Mouse (Mus musculus) stomach, embryonic 15.5 days (tissue): ENCODE measurements around the gene Mamstr. TPM values are rescaled to one million over a fixed set of nuclear protein-coding genes. Genes with fewer than 3 reads are reported as not detected.
A peak's percentile ranks its signal among the peaks of the same experiment; 100 is the strongest.

Experiments used
- ATAC-seq: fragments of 200-750 bp; cut with Nextera tagmentation; 2 replicates; pipeline ENCODE4 v1.8.0; 2017; ENCODE audit warnings: low read depth, moderate number of reproducible peaks, moderate TSS enrichment; ENCODE audit not compliant: insufficient read depth, low FRiP score
- H3K27ac ChIP-seq: fragments of 300-500 bp; sonication (generic); 2 replicates; pipeline ENCODE4 v1.5.1; 2015; ENCODE audit warnings: mild to moderate bottlenecking, inconsistent platforms
- H3K27me3 ChIP-seq: fragments of 300-500 bp; sonication (generic); replicated peaks from 2 replicates; pipeline ENCODE4 v1.6.1; 2015; ENCODE audit warnings: inconsistent platforms
- H3K36me3 ChIP-seq: fragments of 300-500 bp; sonication (generic); 2 replicates; pipeline ENCODE4 v1.6.1; 2015; ENCODE audit warnings: inconsistent platforms
- H3K4me1 ChIP-seq: fragments of 300-500 bp; sonication (generic); 2 replicates; pipeline ENCODE4 v1.6.1; 2015; ENCODE audit warnings: inconsistent platforms
- H3K4me2 ChIP-seq: fragments of 300-500 bp; sonication (generic); 2 replicates; pipeline ENCODE4 v1.6.1; 2015; ENCODE audit warnings: mild to moderate bottlenecking, inconsistent platforms
- H3K4me3 ChIP-seq: fragments of 300-500 bp; sonication (generic); replicated peaks from 2 replicates; pipeline ENCODE4 v1.5.1; 2015; ENCODE audit warnings: inconsistent platforms
- H3K9ac ChIP-seq: fragments of 300-500 bp; sonication (generic); 2 replicates; pipeline ENCODE4 v1.6.1; 2015; ENCODE audit warnings: inconsistent platforms
- H3K9me3 ChIP-seq: fragments of 300-500 bp; sonication (generic); 2 replicates; pipeline ENCODE4 v1.6.1; 2016; ENCODE audit warnings: inconsistent platforms
- WGBS: fragments of 180-500 bp; shearing (Covaris S2); methylation state at CpG from one replicate; pipeline ENCODE4 v1.1.7; 2015; 5-methylcytosine and 5-hydroxymethylcytosine counted together
- polyA plus RNA-seq: library from polyadenylated mRNA; unstranded; fragments of >200 nt; fragmentation: Nextera tagmentation; extraction: Ambion mirVana; gene quantifications from 2 replicates; pipeline ENCODE4 v1.2.1, GENCODE M21; 2015

The Mamstr gene
- polyA plus RNA-seq, 1 experiment from 2014 or later = 9.5 TPM

- H3K4me1 ChIP-seq = peaks cover 15% of the 10 kb centered on the region
- H3K27ac ChIP-seq = no peak overlapping the region
- no peak for ATAC-seq
- H3K4me3 ChIP-seq = no peak overlapping the region
- no peaks in the 10 kb centered on the region for H3K9me3 ChIP-seq
- no peak overlapping the region for H3K4me2 ChIP-seq
- 77% methylated on average over 23 of the region's 23 CpGs for WGBS
- peaks cover 9% of the 10 kb centered on the region for H3K27me3 ChIP-seq
- no peak overlapping the region for H3K9ac ChIP-seq
- no peaks in the 10 kb centered on the region for H3K36me3 ChIP-seq
These were observed 9.5 kb upstream of the Mamstr start for GRCm38 (mm10) chr7:45630064-45630907.

GRCm38 (mm10) chr7:45632499-45632898 lies 7.3 kb upstream of the Mamstr start:
- ATAC-seq = no peak
- H3K27ac ChIP-seq = no peak overlapping the region
- H3K4me2 ChIP-seq = peak overlapping the region; percentile 58
- H3K9ac ChIP-seq = peak overlapping the region; percentile 19; the same call in 1 of the 2 replicates
- peaks cover 5% of the 10 kb centered on the region for H3K27me3 ChIP-seq
- peak overlapping the region; percentile 20 for H3K4me3 ChIP-seq
- peaks cover 15% of the 10 kb centered on the region for H3K4me1 ChIP-seq
- 0 out of 2 replicates have a peak, but pooled peaks cover 7% of the 10 kb centered on the region for H3K36me3 ChIP-seq
- no peaks in the 10 kb centered on the region for H3K9me3 ChIP-seq
- 21% methylated on average over 35 of the region's 35 CpGs for WGBS

- 89% methylated on average over 11 of the region's 11 CpGs for WGBS
- no peak overlapping the region for H3K4me3 ChIP-seq
- peaks cover 24% of the 10 kb centered on the region for H3K4me1 ChIP-seq
- 0 out of 2 replicates have a peak, but pooled peaks cover 7% of the 10 kb centered on the region for H3K36me3 ChIP-seq
- H3K9ac ChIP-seq = no peak overlapping the region
- H3K4me2 ChIP-seq = no peak overlapping the region
- no peaks in the 10 kb centered on the region for H3K9me3 ChIP-seq
- peak overlapping the region; percentile 59 for H3K27ac ChIP-seq
- ATAC-seq = no peak
- no peaks in the 10 kb centered on the region; the same call in 1 of the 2 replicates for H3K27me3 ChIP-seq
These were observed 4.7 kb upstream of the Mamstr start for GRCm38 (mm10) chr7:45634946-45635681.

GRCm38 (mm10) chr7:45635711-45636688 lies 3.8 kb upstream of the Mamstr start:
- Histone ChIP-seq H3K9ac (no peak overlapping the region), H3K4me2 (no peak overlapping the region), H3K27me3 (no peaks in the 10 kb centered on the region; the same call in 1 of the 2 replicates), H3K4me3 (no peak overlapping the region), H3K4me1 (peaks cover 29% of the 10 kb centered on the region), H3K27ac (peak overlapping the region; percentile 59), H3K9me3 (no peaks in the 10 kb centered on the region), H3K36me3 (0 out of 2 replicates have a peak, but pooled peaks cover 7% of the 10 kb centered on the region)
- ATAC-seq = no peak
- WGBS = 73% methylated on average over 15 of the region's 15 CpGs

- Histone ChIP-seq H3K27ac (no peak overlapping the region), H3K9ac (no peak overlapping the region), H3K4me3 (no peak overlapping the region), H3K4me1 (peaks cover 37% of the 10 kb centered on the region), H3K9me3 (no peaks in the 10 kb centered on the region), H3K4me2 (peak overlapping the region; percentile 52), H3K36me3 (0 out of 2 replicates have a peak, but pooled peaks cover 7% of the 10 kb centered on the region), H3K27me3 (no peaks in the 10 kb centered on the region; the same call in 1 of the 2 replicates)
- WGBS = 92% methylated on average over 6 of the region's 6 CpGs
- no peak for ATAC-seq
These were observed 2.1 kb upstream of the Mamstr start for GRCm38 (mm10) chr7:45637710-45638109.

- H3K9ac ChIP-seq = no peak overlapping the region
- H3K4me1 ChIP-seq = peaks cover 40% of the 10 kb centered on the region
- H3K36me3 ChIP-seq = 0 out of 2 replicates have a peak, but pooled peaks cover 7% of the 10 kb centered on the region
- H3K9me3 ChIP-seq = no peaks in the 10 kb centered on the region
- peak overlapping the region; percentile 25 for H3K4me3 ChIP-seq
- no peaks in the 10 kb centered on the region for H3K27me3 ChIP-seq
- H3K27ac ChIP-seq = no peak overlapping the region
- ATAC-seq = peak; percentile 86
- peak overlapping the region; percentile 52 for H3K4me2 ChIP-seq
- WGBS = 26% methylated on average over 29 of the region's 29 CpGs
These were observed 965 bp upstream of the Mamstr start for GRCm38 (mm10) chr7:45638623-45639401.

GRCm38 (mm10) chr7:45640191-45640957 lies 597 bp downstream of the Mamstr start:
- no peak overlapping the region for H3K27ac ChIP-seq
- no peak for ATAC-seq
- H3K9ac ChIP-seq = no peak overlapping the region

GRCm38 (mm10) chr7:45641391-45642040 lies 1.7 kb downstream of the Mamstr start:
- H3K9ac ChIP-seq = no peak overlapping the region
- no peak for ATAC-seq

More at GRCm38 (mm10) chr7:45640191-45640957, 597 bp downstream of the Mamstr start:
- Histone ChIP-seq H3K4me3 (no peak overlapping the region), H3K27me3 (no peaks in the 10 kb centered on the region), H3K4me1 (peaks cover 42% of the 10 kb centered on the region), H3K4me2 (no peak overlapping the region), H3K9me3 (no peaks in the 10 kb centered on the region), H3K36me3 (0 out of 2 replicates have a peak, but pooled peaks cover 7% of the 10 kb centered on the region)
- 80% methylated on average over 19 of the region's 19 CpGs for WGBS

GRCm38 (mm10) chr7:45642083-45642482 lies 2.3 kb downstream of the Mamstr start:
- no peaks in the 10 kb centered on the region for H3K9me3 ChIP-seq
- ATAC-seq = no peak
- H3K27ac ChIP-seq = peak overlapping the region; percentile 88; the same call in 1 of the 2 replicates
- peaks cover 42% of the 10 kb centered on the region for H3K4me1 ChIP-seq
- H3K4me2 ChIP-seq = peak overlapping the region; percentile 83
- H3K4me3 ChIP-seq = peak overlapping the region; percentile 47
- WGBS = 75% methylated on average over 5 of the region's 5 CpGs
- no peak overlapping the region for H3K9ac ChIP-seq
- H3K27me3 ChIP-seq = no peaks in the 10 kb centered on the region
- H3K36me3 ChIP-seq = no peaks in the 10 kb centered on the region

More at GRCm38 (mm10) chr7:45641391-45642040, 1.7 kb downstream of the Mamstr start:
- Histone ChIP-seq H3K4me2 (peak overlapping the region; percentile 83), H3K4me1 (peaks cover 42% of the 10 kb centered on the region), H3K27ac (peak overlapping the region; percentile 88; the same call in 1 of the 2 replicates), H3K27me3 (no peaks in the 10 kb centered on the region), H3K4me3 (peak overlapping the region; percentile 47), H3K9me3 (no peaks in the 10 kb centered on the region), H3K36me3 (0 out of 2 replicates have a peak, but pooled peaks cover 3% of the 10 kb centered on the region)
- 43% methylated on average over 17 of the region's 17 CpGs for whole genome bisulfite sequencing
